Mouse (Mus musculus) granulocyte monocyte progenitor cell, adult 5-6 weeks (primary cell): ENCODE measurements around the gene Slc25a14. TPM values are rescaled to one million over a fixed set of nuclear protein-coding genes. Genes with fewer than 3 reads are reported as not detected.
A peak's percentile ranks its signal among the peaks of the same experiment; 100 is the strongest.

Experiments used
- ATAC-seq: replicated peaks from 2 replicates; pipeline ENCODE4 v1.8.0; 2016; ENCODE audit warnings: mild to moderate bottlenecking, moderate TSS enrichment, inconsistent platforms; ENCODE audit not compliant: poor library complexity, severe bottlenecking
- total RNA-seq, 2 experiments: library from RNA; stranded (forward) in 1 of 2; stranded (reverse) in 1 of 2; fragments of 200-712, 200-1000 nt in 1 of 2; fragments of >200 nt in 1 of 2; fragmentation: Nextera tagmentation in 1 of 2; gene quantifications; 2 replicates each; pipeline ENCODE4 v1.2.3; 2014 to 2017

Gene Slc25a14
- 5.3 and 8.3 TPM in 2 replicates for total RNA-seq (2014; fragmentation: Nextera tagmentation)
- total RNA-seq (2017): 8.0 and 8.5 TPM in 2 replicates

DNA sequence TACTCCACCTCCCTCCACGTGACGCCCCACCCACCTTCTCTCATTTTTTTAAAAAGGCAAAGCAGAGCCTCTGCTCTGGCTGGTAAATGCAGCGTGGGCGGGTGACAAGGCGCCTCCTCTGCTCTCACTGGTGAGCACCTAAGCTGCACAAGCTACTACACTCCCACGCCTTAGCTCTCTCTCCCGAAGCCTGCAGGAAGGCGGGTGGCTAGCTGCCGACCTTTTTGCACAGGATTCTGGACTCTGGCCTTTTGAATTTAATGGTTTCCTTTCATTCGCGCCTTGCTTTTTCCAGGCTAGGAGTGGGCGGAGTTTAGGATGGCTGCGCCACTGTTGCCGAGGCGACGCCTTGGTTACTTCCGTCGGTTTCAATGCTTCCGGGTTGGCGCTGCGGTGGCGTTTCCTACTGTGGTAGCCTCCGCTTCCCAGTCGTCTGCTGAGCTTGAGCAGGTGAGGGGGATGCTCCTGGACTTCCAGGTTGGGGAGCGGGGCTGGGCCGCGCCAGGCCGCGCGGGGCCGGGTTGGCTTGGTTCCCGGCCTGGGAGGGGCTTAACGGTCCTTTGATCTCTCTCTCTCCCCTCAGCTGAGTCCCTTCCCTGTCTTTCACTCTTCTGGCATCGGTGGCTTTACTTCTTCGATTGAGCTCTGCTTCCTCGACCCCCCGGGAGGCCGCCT lies at the start of gene Slc25a14:
Gene Slc25a14 (plus strand): TSS at position 35 of the 675 bp plus-strand sequence.
- ATAC-seq: peak; percentile 99

DNA sequence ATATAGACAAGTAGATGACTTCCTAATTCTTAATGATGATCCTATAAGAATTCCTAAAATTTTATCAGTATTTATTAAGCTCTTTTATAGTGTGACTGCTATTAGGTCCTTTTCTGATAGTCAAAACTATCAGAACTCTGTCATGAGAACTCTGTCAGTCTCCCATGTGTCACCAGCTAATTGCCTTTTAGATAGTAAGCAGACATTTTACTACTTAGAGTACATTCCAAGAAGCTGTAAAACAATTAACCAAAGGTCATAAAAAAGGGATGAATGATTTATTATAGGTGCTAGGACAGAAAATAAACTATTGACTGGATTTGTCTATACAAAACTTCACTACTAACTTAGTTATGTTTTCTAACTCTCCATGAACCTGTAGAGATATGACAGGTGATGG lies 39.9 kb upstream of the Slc25a14 start:
- no peak for ATAC-seq

DNA sequence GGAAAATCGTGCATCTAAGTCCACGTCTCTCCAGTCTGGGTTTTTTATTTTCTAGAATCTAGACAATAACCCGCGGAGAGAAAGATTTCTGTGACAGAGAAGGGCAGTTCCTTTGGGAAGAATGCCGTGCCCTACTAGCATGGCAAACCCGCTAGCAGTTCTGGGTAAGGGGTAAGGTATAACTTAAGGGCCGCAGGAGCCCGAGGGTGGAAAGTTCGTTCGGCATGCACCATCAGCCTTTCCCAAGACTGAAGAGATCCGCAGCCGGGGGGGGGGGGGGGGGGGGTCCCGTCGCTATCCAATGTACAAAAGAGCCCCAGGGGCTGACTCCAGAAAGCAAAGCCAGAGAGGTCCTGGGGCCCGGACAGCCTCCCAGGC lies 29.5 kb upstream of the Slc25a14 start:
- ATAC-seq: no peak

DNA sequence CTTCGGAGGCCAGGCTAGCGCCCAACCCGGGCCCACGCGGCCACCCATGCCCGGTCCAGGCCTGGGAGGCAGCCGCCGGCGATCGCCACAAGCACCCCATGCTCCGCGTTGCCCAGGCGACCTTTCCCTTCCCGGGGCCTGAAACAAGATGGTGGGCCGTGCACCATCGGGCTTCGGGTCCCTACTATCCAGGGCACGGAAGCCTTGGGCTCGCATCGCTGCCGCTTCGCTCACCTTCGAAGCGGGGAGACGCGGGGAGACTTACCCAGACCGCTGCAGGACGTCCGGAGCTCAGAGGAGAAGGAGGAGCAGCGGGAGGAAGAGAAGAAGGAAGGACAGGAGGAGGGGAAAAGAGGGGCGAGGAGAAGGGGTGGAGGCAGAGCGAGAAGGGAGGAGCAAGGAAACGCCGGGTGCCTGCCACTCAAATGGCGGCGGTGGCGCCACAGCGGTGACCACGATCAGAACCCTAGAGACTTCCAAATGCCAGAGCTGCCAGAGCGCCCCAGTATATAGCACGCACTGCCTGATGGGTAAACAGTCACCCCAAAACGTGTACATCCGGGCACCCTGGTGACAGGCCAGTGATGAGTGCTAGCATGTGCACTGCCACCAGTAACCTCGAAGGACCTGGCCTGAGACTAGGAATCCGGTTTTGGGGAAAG lies 29.0 kb upstream of the Slc25a14 start, which contains the start of gene Zfp280c:
Gene Zfp280c (minus strand): TSS at position 406 of the 662 bp plus-strand sequence.
- peak; percentile 99 for ATAC-seq

DNA sequence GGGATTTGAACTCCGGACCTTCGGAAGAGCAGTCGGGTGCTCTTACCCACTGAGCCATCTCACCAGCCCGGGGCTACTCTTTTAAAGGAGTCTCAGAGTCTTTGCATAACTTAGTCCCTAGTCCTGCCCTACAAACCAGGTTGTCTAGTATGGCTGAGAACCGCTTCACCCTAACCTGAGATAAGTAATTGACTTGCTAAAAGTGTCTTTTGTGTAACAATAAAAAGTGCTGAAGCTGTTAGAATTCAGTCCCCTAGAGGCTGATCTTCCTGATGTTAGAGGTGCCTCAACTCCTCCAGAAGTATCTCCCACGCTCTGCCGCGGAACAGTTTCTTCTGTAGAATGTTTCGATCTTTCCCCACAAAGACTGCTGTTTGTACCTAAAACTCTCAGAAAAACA lies 27.2 kb upstream of the Slc25a14 start:
- no peak for ATAC-seq

DNA sequence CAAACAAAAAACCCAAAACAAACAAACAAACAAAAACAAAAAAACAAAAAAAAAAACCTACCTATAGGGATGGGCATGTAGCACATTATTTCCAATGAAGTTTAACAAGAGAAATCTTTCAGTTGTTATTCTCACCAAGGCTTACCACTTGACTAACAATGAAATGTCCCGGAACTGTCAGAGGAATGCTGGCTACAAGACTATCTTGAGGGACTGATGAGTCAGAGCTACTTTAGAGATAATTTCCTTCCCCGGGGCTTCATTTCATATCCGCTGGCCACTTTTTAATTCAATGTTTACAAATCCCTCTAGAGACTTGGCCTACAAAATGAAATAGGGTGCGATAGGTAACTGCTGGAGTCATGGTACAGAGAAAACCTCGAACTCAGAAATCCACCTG lies 26.3 kb upstream of the Slc25a14 start:
- ATAC-seq: no peak

DNA sequence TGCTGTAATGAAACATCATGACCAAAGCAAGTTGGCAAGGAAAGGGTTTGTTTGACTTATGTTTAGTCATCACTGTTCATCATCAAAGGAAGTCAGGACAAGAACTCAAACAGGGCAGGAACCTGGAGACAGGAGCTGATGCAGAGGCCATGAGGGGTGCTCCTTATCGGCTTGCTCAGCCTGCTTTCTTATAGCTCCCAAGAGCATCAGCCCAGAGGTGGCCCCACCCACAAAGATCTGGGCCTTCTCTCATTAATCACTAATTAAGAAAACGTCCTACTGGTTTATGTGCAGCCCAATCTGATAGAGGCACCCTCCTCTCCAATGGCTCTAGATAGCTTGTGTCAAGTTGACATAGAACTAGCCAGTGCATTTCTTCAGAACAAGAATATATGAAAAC lies 18.3 kb upstream of the Slc25a14 start:
- ATAC-seq: no peak

DNA sequence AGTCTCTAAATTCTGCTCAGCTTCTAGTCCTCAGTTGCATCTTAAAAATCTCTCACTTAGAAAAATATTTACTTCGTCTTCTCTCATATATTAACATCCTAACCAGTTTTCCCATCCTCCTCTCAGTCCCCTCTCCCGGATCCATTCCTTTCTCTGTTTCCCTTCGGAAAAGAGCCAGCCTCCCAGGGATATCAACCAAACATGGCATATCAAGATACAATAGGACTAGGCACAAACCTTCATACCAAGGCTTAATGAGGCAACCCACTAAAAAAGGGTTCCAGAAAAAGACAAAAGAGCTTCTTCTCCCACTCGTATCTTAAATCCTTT lies 199 bp upstream of the Slc25a14 start:
- no peak for ATAC-seq

DNA sequence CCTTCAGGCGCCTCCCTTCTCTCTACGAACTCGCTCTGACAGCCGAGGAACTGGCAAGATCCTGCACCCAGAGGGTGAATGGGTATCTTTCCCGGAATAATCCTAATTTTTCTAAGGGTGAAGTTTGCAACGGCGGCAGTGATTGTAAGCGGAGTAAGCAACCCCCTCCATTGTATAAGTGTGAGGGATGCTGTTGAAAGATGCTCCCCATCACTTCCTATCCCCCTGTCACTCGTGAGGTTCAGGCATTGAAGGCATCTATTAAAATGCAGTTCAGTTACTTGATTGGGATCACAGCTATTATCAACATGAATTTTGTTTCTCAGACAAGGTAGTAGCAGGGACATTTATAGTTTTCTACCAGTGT lies 824 bp downstream of the Slc25a14 start:
- no peak for ATAC-seq

DNA sequence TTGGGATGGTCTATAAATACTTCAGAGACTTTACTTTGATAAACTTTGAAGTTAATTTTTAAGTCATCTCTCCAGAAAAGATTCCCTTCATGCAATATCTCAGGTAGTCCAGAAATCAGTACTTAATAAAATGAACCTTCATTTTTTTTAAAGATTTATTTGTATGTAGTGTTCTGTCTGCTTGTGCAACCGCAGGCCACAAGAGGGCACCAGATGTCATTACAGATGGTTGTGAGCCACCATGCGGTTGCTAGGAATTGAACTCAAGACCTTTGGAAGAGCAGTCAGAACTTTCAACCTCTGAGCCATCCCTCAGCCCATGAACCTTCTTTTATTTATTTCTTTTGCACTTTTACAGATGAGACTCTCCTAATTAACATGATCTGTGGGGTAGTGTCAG lies 13.8 kb downstream of the Slc25a14 start:
- ATAC-seq: no peak

DNA sequence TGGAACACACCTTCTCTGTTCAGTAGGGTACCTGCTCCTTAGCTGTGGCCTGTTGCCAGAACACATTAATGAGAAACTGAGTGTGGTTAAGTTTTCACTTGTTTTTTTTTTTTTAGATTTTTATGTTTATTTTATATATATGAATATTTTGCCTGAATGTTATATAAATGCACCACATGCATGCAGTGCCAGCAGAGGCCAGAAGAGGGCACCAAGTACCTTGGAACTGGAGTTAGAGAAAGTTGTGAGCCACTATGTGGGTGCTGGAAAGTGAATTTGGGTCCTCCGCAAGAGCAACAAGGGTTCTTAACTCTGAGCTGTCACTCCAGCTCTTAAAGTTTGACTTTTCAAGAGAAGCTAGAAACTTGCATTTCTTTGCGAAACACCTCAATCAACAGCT lies 20.9 kb downstream of the Slc25a14 start:
- ATAC-seq: no peak

DNA sequence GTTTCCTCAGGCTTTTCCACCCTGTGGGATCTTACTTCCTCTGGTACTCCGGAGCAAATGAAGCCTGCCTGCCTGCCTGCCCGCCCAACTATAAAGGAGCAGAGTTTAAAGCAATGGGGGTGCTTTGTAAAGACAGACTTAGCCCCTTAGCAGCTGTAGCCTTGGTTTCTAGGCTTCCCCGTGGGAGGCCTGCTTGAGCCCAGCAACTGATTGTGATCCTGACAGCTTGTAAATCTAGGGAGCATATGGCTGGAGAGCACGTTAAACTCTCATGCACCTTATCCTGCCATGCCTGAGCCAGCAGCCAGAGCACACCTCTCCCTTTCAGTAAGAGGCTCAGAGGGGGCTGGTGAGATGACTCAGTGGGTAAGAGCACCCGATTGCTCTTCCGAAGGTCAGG lies 43.6 kb downstream of the Slc25a14 start:
- ATAC-seq: no peak

DNA sequence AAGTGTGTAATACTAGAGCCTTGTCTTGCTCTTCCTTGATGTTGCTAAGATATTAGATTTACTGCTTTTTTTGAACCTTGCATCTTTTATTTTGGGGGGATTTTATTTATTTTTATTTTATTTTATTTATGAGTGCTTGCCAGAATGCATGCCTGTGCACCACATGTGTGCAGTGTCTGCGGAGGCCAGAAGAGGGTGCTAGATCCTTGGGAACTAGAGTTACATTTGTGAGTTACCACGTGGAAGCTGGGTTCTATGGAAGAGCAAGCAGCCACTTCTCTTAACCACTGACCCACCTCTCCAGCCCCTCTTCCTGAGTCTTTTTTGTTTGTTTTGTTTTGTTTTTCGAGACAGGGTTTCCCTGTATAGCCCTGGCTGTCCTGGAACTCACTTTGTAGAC lies 46.4 kb downstream of the Slc25a14 start:
- peak; percentile 59; the same call in 1 of the 2 replicates for ATAC-seq

DNA sequence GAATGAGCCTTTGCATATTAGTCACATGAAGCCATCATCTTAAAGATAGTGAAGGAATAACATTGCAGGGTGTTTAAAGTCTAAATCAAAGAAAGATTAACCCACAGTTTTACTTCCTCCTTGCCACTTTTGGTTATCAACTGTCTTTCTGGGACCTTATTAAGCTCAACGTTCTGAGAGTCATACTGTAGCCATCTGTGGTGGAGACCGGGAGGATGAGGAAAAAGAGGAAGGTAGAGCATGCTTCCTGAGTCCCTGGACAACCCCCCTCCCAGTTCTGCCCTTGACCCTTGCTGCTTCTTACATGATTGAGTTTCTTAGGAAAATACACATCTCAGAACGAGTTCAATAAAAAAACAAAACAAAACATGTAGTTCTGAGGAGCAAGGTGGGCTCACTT lies 48.5 kb downstream of the Slc25a14 start:
- ATAC-seq: peak; percentile 83

DNA sequence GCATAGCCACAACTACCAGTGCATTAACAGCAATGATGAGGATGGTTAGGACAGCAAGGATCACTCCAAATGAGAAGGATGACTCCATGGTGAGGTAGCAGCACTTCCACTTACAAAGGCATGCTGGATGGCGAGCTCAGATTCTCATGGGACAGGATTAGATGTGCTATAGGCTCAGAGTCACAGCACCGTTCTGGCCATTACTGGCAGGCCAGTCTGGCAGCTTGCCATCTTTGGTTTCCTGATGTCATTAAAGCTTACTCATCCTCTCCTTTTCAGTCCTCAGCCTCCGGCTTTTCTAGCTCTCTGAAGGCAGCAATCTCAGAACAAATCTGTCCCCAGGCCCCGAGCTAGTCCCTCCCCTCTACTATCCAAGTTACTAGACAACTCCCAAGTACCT lies 51.0 kb downstream of the Slc25a14 start, which contains the start of gene Gpr119:
Gene Gpr119 (minus strand): TSS at position 308 of the 400 bp plus-strand sequence.
- no peak for ATAC-seq

DNA sequence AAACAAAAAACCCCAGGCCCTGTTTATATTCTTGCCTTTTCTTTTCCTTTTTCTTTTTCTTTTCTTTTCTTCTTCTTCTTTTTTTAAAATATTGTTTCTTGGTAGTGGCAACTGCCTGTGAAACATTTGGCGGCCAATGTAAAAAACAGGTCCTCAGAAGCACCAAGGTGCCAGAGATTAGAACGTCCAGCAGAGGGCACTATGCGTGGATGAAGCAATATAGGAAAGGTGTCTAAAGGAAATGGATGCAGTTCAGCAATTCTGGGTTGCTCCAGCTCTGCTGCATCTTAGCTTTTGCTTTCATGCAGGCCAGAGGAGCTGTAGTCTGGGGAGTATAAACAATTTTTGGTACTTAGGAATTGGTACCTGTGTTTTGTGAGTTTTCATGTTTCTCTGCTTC lies 60.2 kb downstream of the Slc25a14 start:
- peak; percentile 84 for ATAC-seq

DNA sequence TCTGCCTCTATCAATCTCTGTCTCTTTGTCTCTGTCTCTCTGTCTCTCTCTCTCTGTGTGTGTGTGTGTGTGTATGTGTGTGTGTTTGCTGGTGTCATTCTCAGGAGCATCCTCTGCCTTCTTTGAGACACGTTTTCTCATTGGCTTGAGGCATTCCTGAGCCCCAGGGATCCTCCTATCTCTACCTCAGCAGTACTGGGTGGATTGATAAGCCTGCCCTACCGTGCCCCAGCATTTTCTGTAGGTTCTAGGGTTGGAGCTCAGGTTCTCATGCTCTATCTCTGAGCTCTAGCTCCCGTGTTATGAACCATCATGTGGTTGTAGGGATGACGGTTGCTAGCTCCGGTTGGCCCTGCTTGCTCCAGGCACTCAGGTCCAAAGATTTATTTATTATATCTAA lies 60.6 kb downstream of the Slc25a14 start:
- no peak for ATAC-seq

DNA sequence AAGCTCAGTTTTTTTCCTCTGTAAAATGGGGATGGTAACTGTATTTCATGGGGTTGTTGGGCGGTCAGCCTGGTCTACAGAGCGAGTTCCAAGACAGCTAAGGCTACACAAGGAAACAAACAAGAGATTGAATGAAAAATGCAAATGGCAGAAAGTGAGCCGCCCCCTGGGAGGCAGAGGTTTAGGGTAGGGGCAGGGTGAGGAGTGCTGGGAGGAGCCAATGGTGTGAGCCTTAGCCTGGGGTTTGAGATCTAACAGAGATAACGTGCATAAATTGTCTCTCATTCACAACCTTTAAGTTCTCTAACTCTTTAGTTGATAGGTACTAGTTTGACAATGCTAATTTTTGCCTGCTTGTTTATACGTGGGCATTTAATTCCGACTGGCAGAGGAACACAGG lies 71.2 kb downstream of the Slc25a14 start:
- ATAC-seq: peak; percentile 65

DNA sequence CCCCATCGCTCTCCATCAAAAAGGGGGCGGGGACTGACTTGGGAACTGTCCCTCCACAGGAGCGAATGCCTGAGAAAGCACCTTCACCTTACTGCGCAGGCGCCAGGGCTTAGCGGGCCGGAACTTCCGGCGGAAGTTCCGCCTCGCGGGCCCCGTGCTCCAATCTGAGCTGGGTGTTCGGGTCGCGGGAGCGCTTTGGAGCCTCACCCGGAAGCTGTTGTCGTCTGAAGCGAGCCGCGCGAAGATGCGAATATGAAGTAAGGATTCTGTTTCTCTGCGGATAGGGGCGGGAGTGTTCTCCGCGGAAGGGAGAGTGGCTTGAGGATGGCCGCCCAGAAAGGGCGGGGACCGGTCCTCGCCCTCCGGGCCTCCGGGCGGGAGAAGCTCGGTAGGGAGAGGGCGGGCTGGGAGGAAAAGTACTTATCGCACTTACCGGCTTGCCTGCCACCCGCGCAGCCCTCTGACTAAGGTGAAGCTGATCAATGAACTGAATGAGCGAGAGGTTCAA lies 71.7 kb downstream of the Slc25a14 start, which contains the start of gene Rbmx2:
Gene Rbmx2 (plus strand): TSS at position 141 of the 508 bp plus-strand sequence.
- ATAC-seq: peak; percentile 98

DNA sequence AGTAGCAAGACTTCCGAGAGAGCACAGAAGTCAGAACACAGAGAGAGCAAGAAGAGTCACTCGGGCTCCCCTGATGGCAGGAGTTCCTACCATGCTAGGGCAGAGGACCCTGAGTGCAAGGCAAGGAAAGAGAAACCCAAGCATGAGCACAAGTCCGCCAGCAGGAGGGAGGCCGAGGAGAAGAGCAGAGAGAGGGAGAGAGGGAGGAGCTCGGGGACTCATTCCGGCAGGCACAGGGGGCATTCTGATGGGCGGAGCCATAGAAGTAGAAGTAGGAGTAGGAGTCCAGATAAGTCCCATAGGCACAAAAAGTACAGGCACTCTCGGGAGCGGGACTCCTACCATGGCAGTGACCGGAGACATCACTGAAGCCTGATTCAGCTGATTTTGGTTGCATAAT lies 86.5 kb downstream of the Slc25a14 start:
- ATAC-seq: no peak
